Mouse (Mus musculus) monocyte, adult 5-6 weeks (primary cell): ENCODE results near the gene Nol3. TPM values are rescaled to one million over a fixed set of nuclear protein-coding genes. Genes with fewer than 3 reads are reported as not detected.
A peak's percentile ranks its signal among the peaks of the same experiment; 100 is the strongest.

Source experiments
- ATAC-seq: fragments of 153-309, 156-312 bp; replicated peaks from 2 replicates; pipeline ENCODE4 v1.8.0; 2017; ENCODE audit warnings: mild to moderate bottlenecking; ENCODE audit not compliant: low TSS enrichment, insufficient number of reproducible peaks, severe bottlenecking, poor library complexity, low FRiP score
- total RNA-seq: library from RNA; stranded (forward); fragments of 200-1000, 200-491, 200-594 nt; gene quantifications from 3 replicates; pipeline ENCODE4 v1.2.3, GENCODE M21; 2017

Gene Nol3
- total RNA-seq, 1 experiment from 2014 or later, result not detected

- no peak for ATAC-seq
These were observed 15.4 kb upstream of the Nol3 start for GRCm38 (mm10) chr8:105260371-105261099.

GRCm38 (mm10) chr8:105261326-105261980, 14.5 kb upstream of the Nol3 start:
- no peak; the same call in 1 of the 2 replicates for ATAC-seq

GRCm38 (mm10) chr8:105263244-105263912, 12.6 kb upstream of the Nol3 start:
- ATAC-seq, result no peak

GRCm38 (mm10) chr8:105264024-105264982, 11.6 kb upstream of the Nol3 start, which contains the start of the genes Tradd and Fbxl8:
Tradd (minus strand) TSS chr8:105264609.
Fbxl8 (plus strand) TSS chr8:105264648.
- ATAC-seq, result peak; percentile 32; the same call in 1 of the 2 replicates

DNA sequence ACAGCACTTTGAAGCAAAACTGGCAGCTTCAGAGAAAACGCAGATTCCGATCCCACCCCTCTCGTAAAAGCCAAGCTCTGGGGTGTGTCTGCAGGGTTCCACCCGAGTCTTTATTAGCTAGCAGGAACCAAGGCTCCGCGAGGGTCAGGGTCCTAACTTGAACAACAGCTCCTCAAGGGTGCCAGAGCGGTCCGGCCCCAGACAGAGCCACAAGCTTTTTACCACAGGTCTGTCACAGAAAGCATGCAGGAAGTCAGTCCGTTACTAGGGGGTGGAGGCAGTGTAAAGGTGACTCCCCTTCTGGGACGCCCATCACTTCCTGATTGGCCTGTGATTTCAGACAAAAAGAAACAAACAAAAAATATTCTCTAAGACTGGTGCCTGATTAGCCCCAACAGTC, 10.8 kb upstream of the Nol3 start:
- peak; percentile 63 for ATAC-seq

DNA sequence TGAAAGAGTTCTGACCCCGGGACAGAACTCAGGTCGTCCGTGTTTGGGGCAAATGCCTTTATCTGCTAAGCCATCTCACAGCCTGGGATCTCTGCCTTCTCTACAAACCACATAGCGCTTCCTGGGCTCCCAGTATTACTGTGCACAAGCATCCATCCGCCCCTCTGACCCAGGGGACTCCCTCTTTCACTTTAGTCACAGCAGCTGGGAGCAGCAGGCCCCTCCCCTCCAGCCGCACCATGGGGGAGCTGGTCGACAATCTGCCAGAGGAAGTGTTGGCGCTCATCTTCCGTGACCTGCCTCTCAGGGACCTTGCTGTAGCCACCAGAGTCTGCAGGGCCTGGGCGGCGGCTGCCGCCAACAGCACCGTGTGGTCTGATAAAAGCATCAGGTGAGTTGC, 9.2 kb upstream of the Nol3 start:
- ATAC-seq, result no peak

- ATAC-seq, result no peak
These were observed 7.4 kb upstream of the Nol3 start for GRCm38 (mm10) chr8:105268342-105269074.

GRCm38 (mm10) chr8:105269075-105269458, 6.9 kb upstream of the Nol3 start:
- ATAC-seq, result no peak

DNA sequence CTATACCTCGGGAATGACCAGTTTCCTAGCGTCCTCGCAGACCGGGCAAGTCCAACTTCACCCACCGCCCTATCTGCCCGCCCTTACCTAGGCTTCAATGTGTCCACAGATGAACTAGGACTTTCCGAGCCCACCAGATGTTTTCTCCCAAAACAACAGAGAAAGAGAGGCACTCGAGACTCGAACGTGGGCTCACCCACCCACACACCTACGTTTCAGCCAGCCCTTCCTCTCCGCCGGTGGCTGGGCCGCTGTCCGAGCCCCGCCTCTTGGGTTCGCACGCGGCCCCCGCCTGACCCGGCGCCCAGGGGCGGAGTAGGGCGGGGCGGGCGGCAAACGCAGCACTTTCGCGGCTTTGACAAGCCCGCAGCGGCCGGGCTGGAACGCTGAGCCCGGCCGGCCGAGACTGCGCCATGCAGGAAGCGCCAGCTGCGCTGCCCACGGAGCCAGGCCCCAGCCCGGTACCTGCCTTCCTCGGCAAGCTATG, 6.4 kb upstream of the Nol3 start, which contains the start of gene Hsf4:
TSS of gene Hsf4 (plus strand) at position 341 of the 487 bp plus-strand sequence.
- no peak for ATAC-seq

GRCm38 (mm10) chr8:105270101-105270915, 5.6 kb upstream of the Nol3 start:
- ATAC-seq, result peak; percentile 24; the same call in 1 of the 2 replicates

DNA sequence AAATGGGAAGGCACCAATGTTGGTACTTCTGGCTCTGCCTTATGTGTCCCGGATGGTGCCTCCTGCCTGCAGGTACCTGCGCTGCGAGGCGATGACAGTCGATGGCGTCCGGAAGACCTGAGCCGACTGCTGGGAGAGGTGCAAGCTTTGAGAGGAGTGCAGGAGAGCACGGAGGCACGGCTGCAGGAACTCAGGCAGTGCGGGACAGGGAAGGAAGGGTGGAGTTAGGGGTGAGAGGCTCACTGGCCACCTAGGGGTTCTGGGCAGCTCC, 5.1 kb upstream of the Nol3 start:
- ATAC-seq, result no peak

DNA sequence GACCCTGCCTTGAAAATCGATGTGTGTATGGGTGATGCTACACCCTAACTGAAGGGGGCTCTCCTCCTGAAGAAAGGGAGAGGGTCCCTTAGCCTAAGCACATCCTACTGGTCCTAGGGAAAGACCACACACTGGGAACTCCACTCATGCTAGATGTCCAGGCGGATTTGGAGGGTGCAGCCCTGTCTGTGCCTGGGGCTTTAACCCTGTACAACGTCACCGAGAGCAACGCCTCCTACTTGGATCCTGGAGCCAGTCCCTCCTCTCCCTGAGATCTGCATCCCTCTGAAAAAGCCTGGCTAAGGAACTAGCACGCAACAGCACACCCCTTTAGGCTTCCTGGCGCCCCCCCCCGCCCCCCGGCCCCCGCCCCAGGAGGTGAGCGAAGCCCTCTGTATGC, 553 bp upstream of the Nol3 start:
- no peak for ATAC-seq

- ATAC-seq, result 0 out of 2 replicates have a peak, but pooled peaks have one; percentile 6
These were observed 566 bp downstream of the Nol3 start for GRCm38 (mm10) chr8:105276292-105277120.

GRCm38 (mm10) chr8:105278911-105279334, 3.0 kb downstream of the Nol3 start:
- peak; percentile 24; the same call in 1 of the 2 replicates for ATAC-seq

- ATAC-seq, result no peak
These were observed 4.6 kb downstream of the Nol3 start for GRCm38 (mm10) chr8:105280567-105280966.

DNA sequence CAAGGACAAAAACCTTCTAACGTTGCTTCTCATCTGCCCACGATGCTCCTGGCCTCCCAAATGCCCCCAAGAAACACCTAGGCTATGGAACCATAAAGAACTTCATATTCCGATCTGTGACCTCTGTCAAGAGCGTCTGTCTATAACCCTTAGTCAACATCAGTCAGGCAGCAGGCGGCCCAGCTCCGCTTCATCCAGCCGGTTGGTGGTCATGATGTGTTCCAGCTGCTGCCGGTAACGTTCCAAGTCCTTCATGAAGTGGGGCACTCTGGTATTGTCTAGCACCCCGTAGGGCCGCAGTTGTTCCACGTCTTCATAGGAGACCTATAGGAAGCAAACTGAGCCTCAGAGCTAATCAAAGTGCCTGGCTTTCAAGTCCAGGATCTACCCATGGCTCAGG, 5.9 kb downstream of the Nol3 start:
- ATAC-seq, result no peak
